Mouse (Mus musculus) ovary, adult 18-20 months (tissue): Measurements from ENCODE around the gene Atp10a.

Experiments
- DNase-seq: peaks from one replicate; pipeline ENCODE4 v3.0.0; 2022; ENCODE audit warnings: low spot score, mixed read lengths

The Atp10a gene

GRCm38 (mm10) chr7:58740196-58740595, 84.2 kb downstream of the Atp10a start:
- no peak for DNase-seq

- DNase-seq, result no peak
Measured at GRCm38 (mm10) chr7:58740842-58741241, 84.9 kb downstream of the Atp10a start.

GRCm38 (mm10) chr7:58742009-58742408, 86.0 kb downstream of the Atp10a start:
- DNase-seq, result no peak

- no peak for DNase-seq
Measured at GRCm38 (mm10) chr7:58742648-58743047, 86.7 kb downstream of the Atp10a start.

GRCm38 (mm10) chr7:58743362-58744320, 87.7 kb downstream of the Atp10a start:
- no peak for DNase-seq

GRCm38 (mm10) chr7:58746817-58747216, 90.9 kb downstream of the Atp10a start:
- DNase-seq, result no peak

GRCm38 (mm10) chr7:58749904-58750612, 94.1 kb downstream of the Atp10a start:
- no peak for DNase-seq

- DNase-seq, result no peak
Measured at GRCm38 (mm10) chr7:58752041-58752440, 96.1 kb downstream of the Atp10a start.

GRCm38 (mm10) chr7:58754076-58754475, 98.1 kb downstream of the Atp10a start:
- DNase-seq, result no peak

- no peak for DNase-seq
Measured at GRCm38 (mm10) chr7:58754536-58754935, 98.6 kb downstream of the Atp10a start.

GRCm38 (mm10) chr7:58755083-58755482, 99.1 kb downstream of the Atp10a start:
- DNase-seq, result no peak

GRCm38 (mm10) chr7:58755846-58756245, 99.9 kb downstream of the Atp10a start:
- DNase-seq, result no peak

- DNase-seq, result no peak
Measured at GRCm38 (mm10) chr7:58757331-58757730, 101.4 kb downstream of the Atp10a start.

GRCm38 (mm10) chr7:58758396-58758795, 102.4 kb downstream of the Atp10a start:
- DNase-seq, result no peak

- no peak for DNase-seq
Measured at GRCm38 (mm10) chr7:58759265-58759664, 103.3 kb downstream of the Atp10a start.

- no peak for DNase-seq
Measured at GRCm38 (mm10) chr7:58767257-58767656, 111.3 kb downstream of the Atp10a start.

- DNase-seq, result no peak
Measured at GRCm38 (mm10) chr7:58768253-58768652, 112.3 kb downstream of the Atp10a start.

- DNase-seq, result no peak
Measured at GRCm38 (mm10) chr7:58770254-58770653, 114.3 kb downstream of the Atp10a start.

- no peak for DNase-seq
Measured at GRCm38 (mm10) chr7:58772048-58772690, 116.2 kb downstream of the Atp10a start.

- no peak for DNase-seq
Measured at GRCm38 (mm10) chr7:58779146-58779545, 123.2 kb downstream of the Atp10a start.

- no peak for DNase-seq
Measured at GRCm38 (mm10) chr7:58786986-58787385, 131.0 kb downstream of the Atp10a start.

GRCm38 (mm10) chr7:58787585-58787984, 131.6 kb downstream of the Atp10a start:
- no peak for DNase-seq
